Mouse (Mus musculus): Measurements from ENCODE around the gene Moap1. TPM values are rescaled to one million over a fixed set of nuclear protein-coding genes. Genes with fewer than 3 reads are reported as not detected.

Gene Moap1
- polyA plus RNA-seq, 1 experiment, result 8.8 TPM

DNA sequence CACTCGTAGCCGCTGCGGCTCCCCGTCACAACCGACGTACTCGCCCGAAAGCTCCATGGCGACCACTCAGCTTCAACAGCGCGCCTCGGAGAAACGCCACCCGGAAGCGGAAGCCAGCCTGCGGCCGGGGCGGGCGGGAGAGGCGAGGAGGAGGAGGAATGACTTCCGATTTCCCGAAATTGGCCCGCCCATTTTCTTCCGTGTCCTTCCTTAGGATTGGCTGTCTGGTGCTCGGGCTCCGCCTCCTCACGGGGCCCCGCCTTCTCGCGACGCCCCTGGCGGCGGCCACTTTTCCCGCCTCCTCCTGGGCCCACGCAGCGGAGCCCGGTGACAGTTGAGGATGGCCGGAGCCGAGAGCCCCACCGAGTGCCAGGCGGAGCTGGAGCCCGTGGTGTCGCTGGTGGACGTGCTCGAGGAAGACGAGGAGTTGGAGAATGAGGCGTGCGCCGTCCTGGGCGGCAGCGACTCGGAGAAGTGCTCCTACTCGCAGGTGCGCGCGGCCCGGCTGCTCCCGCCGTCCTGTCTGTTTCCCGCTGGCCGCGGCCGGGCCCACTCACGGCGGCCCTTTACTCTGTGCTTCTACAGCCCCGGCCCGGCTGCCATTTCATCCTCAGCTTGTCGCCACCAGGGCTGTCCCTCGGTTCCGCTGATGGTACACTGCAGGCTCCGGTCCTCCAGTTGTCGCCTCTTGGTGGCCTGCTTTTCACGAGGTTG is 14.4 kb upstream of the Moap1 start, which contains the start of the genes Gm28051, Gon7 and Ubr7:
Gene Gm28051, minus strand, starts transcription at position 77 of the 714 bp plus-strand sequence.
Gene Gon7, minus strand, starts transcription at position 115 of the 714 bp plus-strand sequence.
Gene Ubr7, plus strand, starts transcription at position 279 of the 714 bp plus-strand sequence.
- H3K27me3 ChIP-seq (ENCODE audit: control insufficient read depth, insufficient read depth, low read length), result no peaks in the 10 kb centered on the region
- H3K4me1 ChIP-seq (ENCODE audit: control insufficient read depth, insufficient read depth, low read length), result peaks cover 3% of the 10 kb centered on the region
- TF ChIP-seq CTCF (IDR thresholded peaks at IDR 0.05; ENCODE audit: control insufficient read depth, insufficient read depth, insufficient replicate concordance, low read depth, low read length) (no peak), POLR2A (IDR thresholded peaks at IDR 0.05; ENCODE audit: control insufficient read depth, low read depth, low read length) (peak; percentile 92)
- peaks cover 6% of the 10 kb centered on the region for H3K36me3 ChIP-seq (ENCODE audit: control insufficient read depth, insufficient read depth, low read length)
- peak within 1 kb of the TSS; percentile 94 for H3K4me3 ChIP-seq (ENCODE audit: control insufficient read depth, low read depth, low read length)
- peak within 1 kb of the TSS; percentile 92 for H3K27ac ChIP-seq (ENCODE audit: control insufficient read depth, insufficient read depth, low read depth, low read length)

DNA sequence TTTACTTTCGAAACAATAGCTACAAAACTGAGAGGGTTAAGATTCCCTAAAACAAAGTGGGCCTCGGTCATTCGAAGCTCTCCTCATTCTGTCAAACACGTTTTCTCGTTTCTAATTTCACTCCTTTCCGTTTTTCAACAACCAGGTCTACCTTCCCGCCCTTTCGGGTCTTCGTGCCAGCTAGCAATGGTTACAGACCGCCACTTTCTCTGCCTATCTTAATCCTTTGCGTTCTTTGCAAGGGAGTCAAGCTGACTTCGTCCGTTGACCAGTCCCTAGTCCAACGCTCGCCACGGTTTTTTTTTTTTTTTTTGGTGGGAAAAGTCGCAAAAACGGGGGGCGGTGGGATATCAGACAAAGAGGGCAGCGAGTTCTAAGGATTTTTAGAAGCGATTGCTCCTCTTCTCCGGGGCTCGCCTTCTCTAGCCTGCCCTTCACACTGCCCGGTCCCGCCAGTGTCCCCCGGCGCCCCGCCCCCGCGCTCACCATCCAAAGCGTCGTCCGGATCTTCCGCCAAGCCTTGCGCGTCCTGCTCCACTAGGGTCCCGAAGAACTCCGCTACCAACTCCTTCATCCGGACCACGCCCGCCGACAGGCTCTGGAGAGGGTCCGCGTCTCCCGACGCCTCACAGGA is 13.7 kb upstream of the Moap1 start:
- Histone ChIP-seq H3K27ac (ENCODE audit: control insufficient read depth, insufficient read depth, low read depth, low read length) (peak overlapping the region; percentile 92), H3K36me3 (ENCODE audit: control insufficient read depth, insufficient read depth, low read length) (peaks cover 6% of the 10 kb centered on the region), H3K4me3 (ENCODE audit: control insufficient read depth, low read depth, low read length) (peak overlapping the region; percentile 94), H3K27me3 (ENCODE audit: control insufficient read depth, insufficient read depth, low read length) (no peaks in the 10 kb centered on the region), H3K4me1 (ENCODE audit: control insufficient read depth, insufficient read depth, low read length) (peaks cover 3% of the 10 kb centered on the region)
- TF ChIP-seq CTCF (IDR thresholded peaks at IDR 0.05; ENCODE audit: control insufficient read depth, insufficient read depth, insufficient replicate concordance, low read depth, low read length), result no peak
- no peak for TF ChIP-seq POLR2A (IDR thresholded peaks at IDR 0.05; ENCODE audit: control insufficient read depth, low read depth, low read length)

DNA sequence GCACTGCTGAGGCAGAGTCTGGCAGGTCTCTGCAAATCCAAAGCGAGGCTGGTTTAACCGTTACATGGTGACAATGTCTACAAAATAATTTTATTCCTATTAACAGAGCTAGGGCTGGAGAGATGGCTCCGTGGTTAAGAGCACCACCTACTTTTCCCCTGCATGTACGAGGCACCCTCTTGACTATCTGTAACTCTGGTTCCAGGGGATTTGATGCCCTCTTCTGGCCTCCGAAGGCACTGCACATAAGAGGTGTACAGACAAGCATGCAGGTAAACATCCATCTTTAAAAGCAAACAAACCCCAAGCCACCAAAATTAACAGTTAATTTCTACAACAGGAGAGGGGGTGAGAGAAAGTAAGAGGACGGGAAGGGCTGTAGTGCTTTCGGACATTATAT is 12.8 kb upstream of the Moap1 start:
- peak overlapping the region; percentile 94 for H3K4me3 ChIP-seq (ENCODE audit: control insufficient read depth, low read depth, low read length)
- peaks cover 6% of the 10 kb centered on the region for H3K36me3 ChIP-seq (ENCODE audit: control insufficient read depth, insufficient read depth, low read length)
- H3K4me1 ChIP-seq (ENCODE audit: control insufficient read depth, insufficient read depth, low read length), result peaks cover 3% of the 10 kb centered on the region
- no peaks in the 10 kb centered on the region for H3K27me3 ChIP-seq (ENCODE audit: control insufficient read depth, insufficient read depth, low read length)
- TF ChIP-seq POLR2A (IDR thresholded peaks at IDR 0.05; ENCODE audit: control insufficient read depth, low read depth, low read length) (no peak), CTCF (IDR thresholded peaks at IDR 0.05; ENCODE audit: control insufficient read depth, insufficient read depth, insufficient replicate concordance, low read depth, low read length) (no peak)
- H3K27ac ChIP-seq (ENCODE audit: control insufficient read depth, insufficient read depth, low read depth, low read length), result peak overlapping the region; percentile 92

DNA sequence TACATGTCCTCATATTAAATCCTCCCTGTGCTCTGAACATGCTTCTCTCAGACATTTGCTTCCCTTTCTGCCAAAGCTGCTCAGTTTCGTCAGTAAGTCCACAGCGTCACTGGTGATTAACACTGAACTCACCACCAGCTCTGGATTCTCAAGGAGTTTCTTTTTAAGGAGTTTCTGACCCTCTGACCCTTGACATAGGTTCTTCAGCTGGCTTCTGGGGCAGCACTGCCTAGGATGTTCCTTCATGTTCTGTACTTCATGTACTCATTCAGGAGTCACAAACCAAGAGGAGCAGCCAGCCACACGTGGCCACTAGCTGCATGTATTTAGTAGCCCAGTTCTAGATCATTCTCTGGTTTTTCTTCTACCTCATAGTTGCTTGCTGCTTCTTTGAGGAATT is 4.8 kb upstream of the Moap1 start:
- 0 out of 2 replicates have a peak, but pooled peaks cover 3% of the 10 kb centered on the region for H3K4me1 ChIP-seq (ENCODE audit: control insufficient read depth, insufficient read depth, low read length)
- H3K36me3 ChIP-seq (ENCODE audit: control insufficient read depth, insufficient read depth, low read length), result no peaks in the 10 kb centered on the region
- no peak overlapping the region for H3K4me3 ChIP-seq (ENCODE audit: control insufficient read depth, low read depth, low read length)
- H3K27ac ChIP-seq (ENCODE audit: control insufficient read depth, insufficient read depth, low read depth, low read length), result no peak overlapping the region
- TF ChIP-seq CTCF (IDR thresholded peaks at IDR 0.05; ENCODE audit: control insufficient read depth, insufficient read depth, insufficient replicate concordance, low read depth, low read length), result no peak
- no peak for TF ChIP-seq POLR2A (IDR thresholded peaks at IDR 0.05; ENCODE audit: control insufficient read depth, low read depth, low read length)
- no peaks in the 10 kb centered on the region for H3K27me3 ChIP-seq (ENCODE audit: control insufficient read depth, insufficient read depth, low read length)

DNA sequence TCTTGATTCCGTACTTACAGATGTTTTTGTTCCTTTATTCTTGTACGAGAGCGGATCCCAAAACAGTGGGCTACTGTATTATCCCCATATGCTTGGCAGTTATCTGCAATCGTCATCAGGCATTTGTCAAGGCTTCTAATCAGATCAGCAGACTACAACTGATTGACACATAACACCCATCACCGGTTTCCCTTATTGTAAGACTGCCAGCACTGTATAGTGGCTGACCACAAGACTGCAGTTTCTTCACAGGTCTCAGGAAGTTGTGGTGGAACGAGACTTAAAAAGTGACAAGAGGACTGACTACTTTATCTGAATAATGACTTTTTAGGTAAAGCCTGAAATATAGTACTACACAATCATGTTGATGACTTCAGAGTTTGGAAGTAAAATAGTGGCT is 1.4 kb upstream of the Moap1 start:
- no peak overlapping the region; the same call in 1 of the 2 replicates for H3K27ac ChIP-seq (ENCODE audit: control insufficient read depth, insufficient read depth, low read depth, low read length)
- TF ChIP-seq CTCF (IDR thresholded peaks at IDR 0.05; ENCODE audit: control insufficient read depth, insufficient read depth, insufficient replicate concordance, low read depth, low read length) (no peak), POLR2A (IDR thresholded peaks at IDR 0.05; ENCODE audit: control insufficient read depth, low read depth, low read length) (no peak)
- H3K4me1 ChIP-seq (ENCODE audit: control insufficient read depth, insufficient read depth, low read length), result peaks cover 7% of the 10 kb centered on the region; the same call in 1 of the 2 replicates
- no peaks in the 10 kb centered on the region for H3K36me3 ChIP-seq (ENCODE audit: control insufficient read depth, insufficient read depth, low read length)
- peak overlapping the region; percentile 44 for H3K4me3 ChIP-seq (ENCODE audit: control insufficient read depth, low read depth, low read length)
- H3K27me3 ChIP-seq (ENCODE audit: control insufficient read depth, insufficient read depth, low read length), result no peaks in the 10 kb centered on the region

DNA sequence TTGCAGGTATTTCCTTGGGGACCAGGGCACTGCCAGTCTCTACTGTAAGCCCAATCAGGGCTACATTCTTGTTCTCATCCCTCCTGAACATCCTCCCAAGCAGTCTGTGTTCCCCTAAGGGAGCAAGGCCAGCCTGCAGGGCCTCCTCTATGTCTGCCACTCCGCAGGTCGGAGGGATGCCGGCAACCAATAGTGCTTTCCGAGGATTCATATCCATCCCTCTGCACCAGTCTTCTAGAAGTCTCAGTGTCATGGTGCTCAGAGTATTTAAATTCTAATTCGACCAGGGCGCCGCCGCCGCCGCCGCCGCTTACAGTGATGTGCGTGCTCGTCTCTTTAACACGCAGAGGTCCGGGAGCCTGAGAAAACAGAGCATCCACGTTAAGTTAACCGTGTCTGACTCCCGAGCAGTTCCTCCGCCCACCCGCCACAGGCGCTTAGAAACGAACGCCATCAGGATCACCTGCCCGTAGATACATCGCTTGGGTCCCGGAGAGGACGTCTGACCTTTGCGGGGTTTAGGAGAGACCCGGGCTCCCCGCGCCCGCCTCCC is 349 bp downstream of the Moap1 start:
- peak overlapping the region; percentile 96 for H3K27ac ChIP-seq (ENCODE audit: control insufficient read depth, insufficient read depth, low read depth, low read length)
- TF ChIP-seq CTCF (IDR thresholded peaks at IDR 0.05; ENCODE audit: control insufficient read depth, insufficient read depth, insufficient replicate concordance, low read depth, low read length) (no peak), POLR2A (IDR thresholded peaks at IDR 0.05; ENCODE audit: control insufficient read depth, low read depth, low read length) (no peak)
- peaks cover 7% of the 10 kb centered on the region; the same call in 1 of the 2 replicates for H3K4me1 ChIP-seq (ENCODE audit: control insufficient read depth, insufficient read depth, low read length)
- no peaks in the 10 kb centered on the region for H3K36me3 ChIP-seq (ENCODE audit: control insufficient read depth, insufficient read depth, low read length)
- H3K27me3 ChIP-seq (ENCODE audit: control insufficient read depth, insufficient read depth, low read length), result no peaks in the 10 kb centered on the region
- peak overlapping the region; percentile 94 for H3K4me3 ChIP-seq (ENCODE audit: control insufficient read depth, low read depth, low read length)

DNA sequence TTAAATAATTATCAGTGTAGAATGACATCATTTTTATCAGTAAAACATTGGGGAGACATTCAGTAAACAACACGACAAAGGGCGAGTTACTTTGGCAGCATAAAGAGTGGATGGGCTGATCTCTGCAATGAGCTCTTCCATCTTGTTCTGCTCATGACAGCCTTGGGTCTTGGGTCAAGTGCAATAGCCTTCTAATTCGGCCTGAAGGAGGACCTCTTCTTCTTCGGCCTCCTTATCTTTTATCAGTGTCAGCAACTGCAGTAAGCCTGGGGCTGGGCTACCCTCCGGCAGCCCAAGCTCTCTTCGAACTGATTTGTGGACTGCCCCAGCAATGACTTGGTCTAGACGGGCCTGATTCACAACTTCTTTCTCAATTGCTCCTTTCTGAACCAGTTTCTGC is 1.4 kb downstream of the Moap1 start:
- no peaks in the 10 kb centered on the region for H3K27me3 ChIP-seq (ENCODE audit: control insufficient read depth, insufficient read depth, low read length)
- H3K27ac ChIP-seq (ENCODE audit: control insufficient read depth, insufficient read depth, low read depth, low read length), result no peak overlapping the region
- TF ChIP-seq POLR2A (IDR thresholded peaks at IDR 0.05; ENCODE audit: control insufficient read depth, low read depth, low read length) (no peak), CTCF (IDR thresholded peaks at IDR 0.05; ENCODE audit: control insufficient read depth, insufficient read depth, insufficient replicate concordance, low read depth, low read length) (no peak)
- peak overlapping the region; percentile 46 for H3K4me3 ChIP-seq (ENCODE audit: control insufficient read depth, low read depth, low read length)
- no peaks in the 10 kb centered on the region for H3K36me3 ChIP-seq (ENCODE audit: control insufficient read depth, insufficient read depth, low read length)
- H3K4me1 ChIP-seq (ENCODE audit: control insufficient read depth, insufficient read depth, low read length), result peaks cover 7% of the 10 kb centered on the region; the same call in 1 of the 2 replicates
